Mouse (Mus musculus) neural tube, embryonic 10.5 days (tissue): ENCODE measurements around the gene Atg4b.
"Not testable (repeated sequence)": the region's sequence is repeated elsewhere in the genome, so short reads cannot be mapped to it uniquely, and the experiment has no call there.

Experiments
- DNase-seq: peaks from one replicate; pipeline ENCODE4 v3.0.0-alpha.2; 2017; ENCODE audit warnings: low spot score; ENCODE audit errors: extremely low spot score

The Atg4b gene

DNA sequence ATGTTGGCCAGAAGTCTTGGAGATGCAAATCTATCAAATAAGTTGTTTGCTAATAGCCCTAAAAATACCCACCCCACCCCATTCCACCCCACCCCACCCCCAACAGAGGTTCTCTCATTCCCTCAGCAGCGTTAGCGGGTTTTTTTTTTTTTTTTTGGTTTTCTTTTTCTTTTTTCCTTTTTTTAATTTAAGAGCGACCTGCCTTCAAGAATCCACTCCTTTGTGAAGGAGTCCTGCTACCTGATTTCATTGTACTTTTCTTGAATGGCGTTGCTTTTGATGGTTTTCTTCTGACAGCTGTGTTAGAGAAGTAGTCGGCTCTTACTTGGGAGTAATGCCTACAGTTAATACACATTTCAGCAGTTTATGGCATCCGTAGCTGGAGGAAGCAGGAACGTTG, 4.3 kb downstream of the Atg4b start:
- no peak for DNase-seq

GRCm38 (mm10) chr1:93756154-93756553, 4.9 kb downstream of the Atg4b start:
- DNase-seq, result no peak

DNA sequence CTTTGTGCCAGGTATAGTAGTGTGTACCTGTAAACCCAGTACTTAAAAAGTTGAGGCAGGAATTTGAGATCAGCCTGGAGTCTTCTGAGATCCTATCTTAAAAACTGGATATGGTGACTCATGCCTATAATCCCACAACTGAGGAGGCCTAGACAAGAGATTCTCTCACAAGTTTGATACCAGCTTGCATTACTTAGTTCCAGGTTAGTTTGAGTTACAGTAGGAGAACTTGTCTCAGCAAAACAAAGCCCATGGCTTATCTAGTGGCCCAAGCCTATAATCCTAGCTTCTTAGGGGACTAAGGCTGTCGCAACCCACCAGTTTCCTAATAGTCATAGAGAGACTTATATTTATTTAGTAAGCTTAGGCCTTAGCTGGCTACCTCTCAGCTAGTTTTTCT, 8.8 kb downstream of the Atg4b start:
- DNase-seq, result no peak

- DNase-seq, result not testable (repeated sequence)
These were observed 12.2 kb downstream of the Atg4b start for GRCm38 (mm10) chr1:93763531-93763930.

DNA sequence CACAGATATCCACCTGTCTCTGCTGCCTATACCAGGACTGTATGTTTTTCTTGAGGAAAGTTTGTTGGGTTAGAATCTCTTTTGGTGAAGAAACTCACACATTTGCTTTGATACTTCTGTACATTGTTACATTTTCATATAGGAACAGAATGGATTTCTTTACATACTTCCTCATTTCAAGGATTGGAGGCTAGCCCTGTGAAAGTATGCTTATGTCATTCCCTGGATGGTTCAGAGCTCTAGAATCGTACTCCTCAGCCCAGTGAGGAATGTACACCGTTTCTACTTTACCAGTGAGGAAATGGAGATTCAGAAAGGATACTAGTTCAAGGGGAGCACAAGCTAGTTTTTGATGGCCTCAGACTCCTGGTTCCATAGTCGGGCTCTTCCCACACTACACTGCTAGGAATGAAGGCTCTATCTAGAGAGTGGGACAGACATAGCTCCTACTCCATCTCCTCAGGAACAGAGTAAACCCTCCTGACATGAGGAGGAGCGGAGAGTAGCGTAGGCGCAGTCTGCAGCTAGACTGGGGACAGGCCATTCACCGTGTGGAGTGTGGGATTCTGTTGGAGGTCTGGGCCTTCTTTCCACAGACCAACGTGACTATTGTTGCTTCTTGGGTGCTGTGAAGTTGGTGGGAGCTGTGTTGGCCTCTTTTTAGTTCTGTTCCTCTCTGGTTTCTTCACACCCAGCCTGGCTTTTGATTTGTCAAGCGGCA, 13.7 kb downstream of the Atg4b start:
- DNase-seq, result no peak

GRCm38 (mm10) chr1:93767600-93767999, 16.3 kb downstream of the Atg4b start:
- DNase-seq, result no peak

- no peak for DNase-seq
These were observed 18.6 kb downstream of the Atg4b start for GRCm38 (mm10) chr1:93769901-93770300.

DNA sequence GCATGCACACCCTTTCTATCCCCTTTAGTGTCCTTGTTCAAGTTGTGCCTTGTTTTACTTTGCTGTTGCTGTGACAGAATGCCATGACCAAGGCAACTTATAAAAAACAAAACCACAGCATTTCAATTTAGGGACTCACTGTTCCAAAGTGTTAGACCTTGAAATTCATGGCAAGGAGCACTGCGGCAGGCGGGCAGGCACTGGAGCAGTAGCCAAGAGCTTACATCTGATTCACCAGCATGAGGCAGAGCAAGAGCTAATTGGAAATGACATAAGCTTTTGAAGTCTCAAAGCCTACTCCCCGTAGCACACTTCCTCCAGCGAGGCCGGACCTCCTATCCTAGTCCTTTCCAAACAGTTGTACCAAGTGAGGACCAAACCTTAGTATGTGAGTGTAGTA, 25.4 kb downstream of the Atg4b start:
- DNase-seq, result no peak

- no peak for DNase-seq
These were observed 35.6 kb downstream of the Atg4b start for GRCm38 (mm10) chr1:93786912-93787311.

GRCm38 (mm10) chr1:93794526-93794925, 43.2 kb downstream of the Atg4b start:
- DNase-seq, result no peak

- DNase-seq, result no peak
These were observed 44.6 kb downstream of the Atg4b start for GRCm38 (mm10) chr1:93795886-93796285.

DNA sequence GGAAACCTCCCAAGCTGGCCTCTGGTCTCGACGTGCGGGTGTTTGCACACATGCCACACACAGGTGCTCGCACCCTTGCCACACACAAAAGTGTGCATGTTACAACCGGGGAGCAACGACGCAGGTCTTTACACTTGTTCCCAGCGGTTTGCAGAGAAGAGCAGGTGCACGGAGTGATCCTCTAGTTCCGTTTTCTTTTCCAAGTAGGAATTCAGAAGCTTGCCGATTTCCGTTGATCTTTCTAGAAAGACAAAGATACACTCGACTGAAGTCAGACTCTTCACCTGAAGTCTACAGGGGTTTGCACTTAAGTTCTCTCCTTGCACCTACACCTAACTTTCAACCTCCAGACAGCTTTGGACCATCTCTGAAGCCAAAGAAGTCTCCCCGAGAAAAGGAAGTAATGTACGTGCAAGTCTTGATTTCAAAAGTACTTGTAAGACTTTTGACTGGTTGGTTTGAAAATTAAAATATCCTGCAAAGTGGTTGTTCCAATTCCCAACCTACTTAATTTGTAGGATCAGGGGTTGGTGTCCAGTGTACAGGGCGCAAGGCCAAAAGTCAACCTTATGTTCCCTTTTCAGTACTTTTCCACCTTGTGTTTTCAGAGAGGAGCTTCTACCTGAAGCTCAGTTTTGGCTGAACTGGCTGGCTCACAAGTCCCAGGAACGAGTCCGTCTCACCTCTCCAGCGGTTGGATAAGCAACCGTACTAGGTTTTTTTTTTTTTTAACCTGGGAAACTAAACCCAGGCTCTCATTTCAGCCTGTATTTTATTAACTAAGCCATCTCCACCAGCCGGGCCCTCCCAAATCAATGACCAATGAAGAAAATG, 49.6 kb downstream of the Atg4b start:
- peak; percentile 23 for DNase-seq

DNA sequence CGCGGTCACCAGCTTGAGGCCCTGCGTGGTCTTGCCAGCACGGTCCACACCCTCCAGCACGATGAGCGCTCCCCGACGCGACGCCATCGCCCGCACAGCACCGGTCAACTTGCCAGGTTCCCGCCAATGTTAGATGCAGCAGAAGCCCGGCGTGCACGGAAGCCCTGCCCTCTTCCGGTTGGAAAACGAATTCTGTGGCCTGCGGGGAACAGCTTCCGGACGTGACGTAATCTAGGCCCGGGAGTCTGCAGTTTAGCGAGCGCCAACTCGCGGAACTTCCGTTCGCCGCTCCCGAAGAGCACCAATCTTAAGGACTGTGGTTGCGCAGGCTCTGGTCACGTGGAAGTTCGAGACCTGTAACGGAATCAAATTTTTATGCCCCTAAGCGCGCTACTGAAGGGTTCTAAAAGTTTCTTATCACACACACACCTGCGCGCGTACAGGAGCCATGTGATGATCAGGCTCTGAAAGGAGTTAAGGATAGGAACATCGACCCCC, 50.5 kb downstream of the Atg4b start, which contains the start of gene Dtymk:
Gene Dtymk, minus strand, starts transcription at position 194 of the 498 bp plus-strand sequence.
- peak; percentile 94 for DNase-seq

- DNase-seq, result no peak
These were observed 51.5 kb downstream of the Atg4b start for GRCm38 (mm10) chr1:93802771-93803170.

GRCm38 (mm10) chr1:93803556-93804507, 52.5 kb downstream of the Atg4b start, which contains the start of gene Ing5:
TSS of gene Ing5 (plus strand) at chr1:93803965.
- DNase-seq, result peak; percentile 100

DNA sequence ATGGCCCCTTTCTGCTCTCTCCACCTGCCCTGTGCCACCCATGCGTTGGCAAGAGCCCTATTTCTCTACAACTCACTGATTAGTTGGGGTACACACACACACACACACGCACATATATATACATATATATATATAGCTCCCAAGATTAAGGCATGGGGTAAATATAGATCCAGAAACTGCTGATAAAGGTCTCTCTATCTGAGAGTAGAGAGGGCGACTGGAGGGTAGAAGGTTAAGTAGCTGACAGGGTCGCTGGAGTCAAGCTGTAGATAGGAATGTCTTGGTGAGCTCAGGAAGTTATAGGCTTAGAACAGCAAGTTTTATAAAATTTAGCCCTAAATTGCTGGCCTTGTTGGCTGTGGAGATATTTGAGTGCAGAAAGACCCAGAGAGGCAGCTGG, 53.5 kb downstream of the Atg4b start:
- DNase-seq, result no peak

GRCm38 (mm10) chr1:93805221-93805951, 54.1 kb downstream of the Atg4b start:
- no peak for DNase-seq

DNA sequence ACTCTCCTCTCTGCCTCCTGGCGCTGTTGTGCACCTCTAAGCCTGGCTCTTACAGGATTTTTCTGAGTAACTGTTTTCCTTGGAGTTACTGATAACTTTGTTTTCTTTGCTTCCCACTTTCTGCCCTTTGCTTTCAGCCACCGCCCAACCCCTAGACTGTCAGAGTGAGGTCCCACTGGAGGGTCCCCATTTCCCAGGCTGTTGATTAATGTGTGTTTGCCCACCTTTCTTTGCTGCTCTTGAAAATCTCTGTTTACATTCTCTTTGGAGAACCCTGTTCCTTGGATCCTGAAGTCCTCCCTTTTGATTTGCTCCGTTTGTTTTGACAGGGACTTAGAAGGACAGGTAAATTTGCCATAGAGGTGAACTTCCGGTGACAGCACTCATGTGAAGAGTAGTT, 57.6 kb downstream of the Atg4b start:
- DNase-seq, result no peak

- no peak for DNase-seq
These were observed 58.7 kb downstream of the Atg4b start for GRCm38 (mm10) chr1:93810011-93810410.

DNA sequence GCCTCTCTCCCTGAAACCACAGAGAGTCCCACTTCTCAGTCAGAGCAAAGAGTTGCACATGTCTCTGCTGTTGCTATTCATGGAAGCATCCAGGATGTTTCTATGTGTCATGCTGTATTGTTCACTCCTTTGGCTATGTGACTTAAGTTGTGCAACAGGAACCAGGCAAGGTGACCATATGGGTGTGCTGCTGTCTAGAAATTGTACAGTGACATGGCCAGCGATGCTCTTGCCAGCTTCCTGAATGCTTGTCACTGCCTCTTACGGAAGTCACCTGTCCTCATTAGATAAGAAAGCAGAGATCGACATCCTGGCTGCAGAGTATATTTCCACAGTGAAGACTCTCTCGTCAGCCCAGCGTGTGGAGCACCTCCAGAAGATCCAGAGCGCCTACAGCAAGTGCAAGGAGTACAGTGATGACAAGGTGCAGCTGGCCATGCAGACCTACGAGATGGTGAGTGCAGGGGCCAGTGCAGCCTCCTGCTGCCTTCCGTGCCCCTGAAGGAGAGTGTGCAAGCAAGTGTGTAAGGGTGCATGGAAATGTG, 60.3 kb downstream of the Atg4b start:
- DNase-seq, result no peak
